Mouse (Mus musculus) MEL (cell line): Measurements from ENCODE around the gene Dcaf7. TPM values are rescaled to one million over a fixed set of nuclear protein-coding genes. Genes with fewer than 3 reads are reported as not detected.

ENCODE experiments used
- DNase-seq: peaks from one replicate; pipeline ENCODE4 v3.0.0; 2011; ENCODE audit warnings: low read depth, low spot score
- H3K27ac ChIP-seq: 2 replicates; pipeline ENCODE4 v1.5.1; 2012; ENCODE audit warnings: low read depth, mild to moderate bottlenecking, control low read depth, low read length, moderate library complexity; ENCODE audit not compliant: control insufficient read depth
- H3K27me3 ChIP-seq, 2 experiments: fragments of 150-350 bp in 1 of 2; sonication (generic) in 1 of 2; 2 replicates each; pipeline ENCODE4 v1.6.1; 2012; ENCODE audit warnings: low read length in 2 of 2, mild to moderate bottlenecking in 2 of 2, improper control_type of control experiment in 1 of 2, moderate library complexity in 1 of 2; ENCODE audit not compliant: insufficient read depth in 2 of 2, control insufficient read depth in 1 of 2
- H3K36me3 ChIP-seq, 2 experiments: 2 replicates each; pipeline ENCODE4 v1.6.1; 2012 to 2014; ENCODE audit warnings: low read length in 2 of 2, improper control_type of control experiment in 1 of 2, inconsistent platforms in 1 of 2, mild to moderate bottlenecking in 1 of 2; ENCODE audit not compliant: insufficient read depth in 2 of 2, control insufficient read depth in 1 of 2
- H3K4me1 ChIP-seq, 2 experiments: fragments of 150-350 bp in 1 of 2; sonication (generic) in 1 of 2; 2 replicates each; pipeline ENCODE4 v1.6.1; 2012; ENCODE audit warnings: low read length in 2 of 2, improper control_type of control experiment in 1 of 2, mild to moderate bottlenecking in 1 of 2; ENCODE audit not compliant: insufficient read depth in 2 of 2, control insufficient read depth in 1 of 2
- H3K4me3 ChIP-seq, 2 experiments: fragments of 150-350 bp in 1 of 2; sonication (generic) in 1 of 2; 2 replicates each; pipeline ENCODE4 v1.5.1; 2012; ENCODE audit warnings: low read depth in 2 of 2, low read length in 2 of 2, mild to moderate bottlenecking in 2 of 2, moderate library complexity in 2 of 2, control low read depth in 1 of 2, improper control_type of control experiment in 1 of 2; ENCODE audit not compliant: control insufficient read depth in 1 of 2, insufficient read depth in 1 of 2
- H3K79me2 ChIP-seq: 2 replicates; pipeline ENCODE4 v1.6.1; 2012; ENCODE audit warnings: mild to moderate bottlenecking, low read length, moderate library complexity; ENCODE audit not compliant: control insufficient read depth, poor library complexity, insufficient read depth
- H3K9ac ChIP-seq: 2 replicates; pipeline ENCODE4 v1.6.1; 2012; ENCODE audit warnings: low read depth, mild to moderate bottlenecking, control low read depth, low read length, moderate library complexity; ENCODE audit not compliant: control insufficient read depth, poor library complexity, severe bottlenecking
- H3K9me3 ChIP-seq: fragments of 150-350 bp; sonication (generic); replicated peaks from 2 replicates; pipeline ENCODE4 v1.6.1; 2012; ENCODE audit warnings: mild to moderate bottlenecking, low read length, improper control_type of control experiment, moderate library complexity; ENCODE audit not compliant: insufficient read depth
- CHD1 ChIP-seq: IDR thresholded peaks from 2 replicates; pipeline ENCODE4 v1.6.1; 2012; ENCODE audit warnings: low read depth, mild to moderate bottlenecking, inconsistent platforms, low read length, improper control_type of control experiment
- CTCF ChIP-seq, 3 experiments: IDR thresholded peaks in 2 of 3; conservative IDR thresholded peaks in 1 of 3; 2 replicates each; pipeline ENCODE4 v1.5.1; 2011 to 2012; ENCODE audit warnings: low read length in 3 of 3, low read depth in 2 of 3, mild to moderate bottlenecking in 2 of 3, improper control_type of control experiment in 1 of 3, inconsistent platforms in 1 of 3, mixed read lengths in 1 of 3, moderate library complexity in 1 of 3; ENCODE audit not compliant: control insufficient read depth in 1 of 3, insufficient read depth in 1 of 3, poor library complexity in 1 of 3, severe bottlenecking in 1 of 3
- ELF1 ChIP-seq: IDR thresholded peaks from 2 replicates; pipeline ENCODE4 v1.6.1; 2014; ENCODE audit warnings: low read depth, mild to moderate bottlenecking, inconsistent platforms, low read length, improper control_type of control experiment, moderate library complexity
- EP300 ChIP-seq, 2 experiments: IDR thresholded peaks; 2 replicates each; pipeline ENCODE4 v1.6.1; 2011; ENCODE audit warnings: improper control_type of control experiment in 2 of 2, low read length in 2 of 2, low read depth in 1 of 2, mild to moderate bottlenecking in 1 of 2
- ETS1 ChIP-seq: IDR thresholded peaks from 2 replicates; pipeline ENCODE4 v1.6.1; 2012; ENCODE audit warnings: low read depth, mild to moderate bottlenecking, inconsistent platforms, low read length, improper control_type of control experiment, moderate library complexity
- GABPA ChIP-seq: IDR thresholded peaks from 2 replicates; pipeline ENCODE4 v1.6.1; 2012; ENCODE audit warnings: low read depth, mild to moderate bottlenecking, inconsistent platforms, low read length, improper control_type of control experiment, moderate library complexity
- GATA1 ChIP-seq: IDR thresholded peaks from 2 replicates; pipeline ENCODE4 v1.6.1; 2011; ENCODE audit warnings: low read depth, low read length, improper control_type of control experiment
- HCFC1 ChIP-seq: IDR thresholded peaks from 2 replicates; pipeline ENCODE4 v1.6.1; 2012; ENCODE audit warnings: low read depth, mild to moderate bottlenecking, inconsistent platforms, low read length, improper control_type of control experiment, moderate library complexity
- KAT2A ChIP-seq: conservative IDR thresholded peaks from 2 replicates; pipeline ENCODE4 v1.6.1; 2012; ENCODE audit warnings: low read depth, low read length, improper control_type of control experiment, inconsistent platforms
- MAFK ChIP-seq: IDR thresholded peaks from 2 replicates; pipeline ENCODE4 v1.6.1; 2011; ENCODE audit warnings: low read depth, mild to moderate bottlenecking, low read length, improper control_type of control experiment, borderline replicate concordance
- MAX ChIP-seq: IDR thresholded peaks from 2 replicates; pipeline ENCODE4 v1.6.1; 2011; ENCODE audit warnings: low read length, improper control_type of control experiment
- MAZ ChIP-seq: IDR thresholded peaks from 2 replicates; pipeline ENCODE4 v1.6.1; 2012; ENCODE audit warnings: low read depth, mild to moderate bottlenecking, inconsistent platforms, low read length, improper control_type of control experiment
- MEF2A ChIP-seq: IDR thresholded peaks from 2 replicates; pipeline ENCODE4 v1.6.1; 2014; ENCODE audit warnings: low read depth, mild to moderate bottlenecking, inconsistent platforms, low read length, improper control_type of control experiment; ENCODE audit not compliant: poor library complexity, insufficient replicate concordance, severe bottlenecking; ENCODE audit errors: extremely low read depth
- MXI1 ChIP-seq: IDR thresholded peaks from 2 replicates; pipeline ENCODE4 v1.6.1; 2011; ENCODE audit warnings: mild to moderate bottlenecking, low read depth, low read length, improper control_type of control experiment
- MYB ChIP-seq: IDR thresholded peaks from 2 replicates; pipeline ENCODE4 v1.6.1; 2011; ENCODE audit warnings: mild to moderate bottlenecking, low read depth, low read length, improper control_type of control experiment
- MYC ChIP-seq: IDR thresholded peaks from 2 replicates; pipeline ENCODE4 v1.6.1; 2011; ENCODE audit warnings: low read depth, mild to moderate bottlenecking, low read length, improper control_type of control experiment, moderate library complexity
- NELFE ChIP-seq: IDR thresholded peaks from 2 replicates; pipeline ENCODE4 v1.6.1; 2011; ENCODE audit warnings: low read depth, low read length, improper control_type of control experiment
- POLR2A ChIP-seq, 2 experiments: IDR thresholded peaks; 2 replicates each; pipeline ENCODE4 v1.6.1; 2011 to 2012; ENCODE audit warnings: low read length in 2 of 2, mild to moderate bottlenecking in 2 of 2, control low read depth in 1 of 2, improper control_type of control experiment in 1 of 2, low read depth in 1 of 2, moderate library complexity in 1 of 2; ENCODE audit not compliant: control insufficient read depth in 1 of 2, insufficient read depth in 1 of 2, poor library complexity in 1 of 2
- POLR2AphosphoS2 ChIP-seq: IDR thresholded peaks from 2 replicates; pipeline ENCODE4 v1.6.1; 2011; ENCODE audit warnings: low read length, improper control_type of control experiment
- POLR2AphosphoS5 ChIP-seq: IDR thresholded peaks from 2 replicates; pipeline ENCODE4 v1.6.1; 2012; ENCODE audit warnings: low read depth, borderline replicate concordance, mild to moderate bottlenecking, inconsistent platforms, low read length, moderate library complexity, mixed read lengths
- RAD21 ChIP-seq: IDR thresholded peaks from 2 replicates; pipeline ENCODE4 v1.6.1; 2011; ENCODE audit warnings: mild to moderate bottlenecking, low read depth, low read length, improper control_type of control experiment
- RCOR1 ChIP-seq: IDR thresholded peaks from 2 replicates; pipeline ENCODE4 v1.6.1; 2012; ENCODE audit warnings: low read depth, mild to moderate bottlenecking, inconsistent platforms, low read length, improper control_type of control experiment
- SMC3 ChIP-seq: IDR thresholded peaks from 2 replicates; pipeline ENCODE4 v1.6.1; 2011; ENCODE audit warnings: low read depth, low read length, improper control_type of control experiment
- TAL1 ChIP-seq: IDR thresholded peaks from 2 replicates; pipeline ENCODE4 v1.6.1; 2012; ENCODE audit warnings: mild to moderate bottlenecking, inconsistent platforms, low read length, moderate library complexity, mixed read lengths
- TBP ChIP-seq: IDR thresholded peaks from 2 replicates; pipeline ENCODE4 v1.8.0; 2011; ENCODE audit warnings: low read depth, low read length, improper control_type of control experiment
- TCF12 ChIP-seq: IDR thresholded peaks from 2 replicates; pipeline ENCODE4 v1.6.1; 2014; ENCODE audit warnings: low read depth, mild to moderate bottlenecking, inconsistent platforms, low read length, improper control_type of control experiment, moderate library complexity
- UBTF ChIP-seq: IDR thresholded peaks from 2 replicates; pipeline ENCODE4 v1.6.1; 2012; ENCODE audit warnings: low read depth, mild to moderate bottlenecking, inconsistent platforms, low read length, improper control_type of control experiment, moderate library complexity, borderline replicate concordance; ENCODE audit not compliant: insufficient read depth
- USF1 ChIP-seq: IDR thresholded peaks from 2 replicates; pipeline ENCODE4 v1.6.1; 2014; ENCODE audit warnings: low read depth, mild to moderate bottlenecking, inconsistent platforms, low read length, improper control_type of control experiment, moderate library complexity
- ZMIZ1 ChIP-seq: IDR thresholded peaks from 2 replicates; pipeline ENCODE4 v1.6.1; 2012; ENCODE audit warnings: low read depth, mild to moderate bottlenecking, inconsistent platforms, low read length, improper control_type of control experiment, moderate library complexity
- ZNF384 ChIP-seq: IDR thresholded peaks from 2 replicates; pipeline ENCODE4 v1.6.1; 2012; ENCODE audit warnings: low read depth, mild to moderate bottlenecking, inconsistent platforms, low read length, improper control_type of control experiment
- polyA plus RNA-seq, 2 experiments: library from polyadenylated mRNA; stranded (reverse) in 1 of 2; unstranded in 1 of 2; fragments of >175 nt in 1 of 2; fragments of >200 nt in 1 of 2; gene quantifications; 2 replicates each; pipeline versions ENCODE4 v1.2.1 to v1.2.4; 2012; ENCODE audit warnings: low replicate concordance in 2 of 2, low read depth in 1 of 2; ENCODE audit not compliant: insufficient read length in 2 of 2, insufficient read depth in 1 of 2, missing spikeins in 1 of 2
- total RNA-seq: library from RNA; depleted of rRNA; stranded (reverse); fragments of 300-350 nt; gene quantifications from 2 replicates; pipeline ENCODE4 v1.2.3, GENCODE M21; 2012

Gene Dcaf7
- total and polyA plus RNA-seq, 3 experiments, result 65.5 to 88.2 (median 86.9) TPM

DNA sequence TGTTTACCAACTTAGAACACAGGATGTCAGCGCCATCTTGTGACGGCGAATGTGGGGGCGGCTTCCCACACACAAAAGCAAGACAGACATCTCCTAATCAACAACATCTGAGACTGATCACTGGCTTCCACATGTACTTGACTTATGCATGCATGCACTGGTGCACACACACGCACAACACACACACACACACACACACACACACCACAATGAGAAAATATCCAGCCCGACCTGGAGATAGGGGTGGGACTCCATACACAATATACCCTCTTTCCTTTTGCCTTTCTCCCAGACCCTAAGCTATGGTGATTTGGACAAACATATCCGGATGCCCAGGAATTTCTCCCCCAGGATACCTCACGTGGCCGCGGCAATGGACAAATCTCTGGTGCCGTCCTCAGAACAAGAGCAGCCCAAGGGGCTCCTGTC lies 3.2 kb upstream of the Dcaf7 start:
- Histone ChIP-seq H3K36me3 (peaks cover 0 to 25% of the 10 kb centered on the region in 2 experiments; a peak in 2 of 4 replicates), H3K4me1 (peaks cover 14 to 22% of the 10 kb centered on the region in 2 experiments), H3K4me3 (no peak overlapping the region), H3K9me3 (no peaks in the 10 kb centered on the region), H3K9ac (no peak overlapping the region), H3K27ac (no peak overlapping the region)
- no peak for DNase-seq
- TF ChIP-seq RCOR1 (no peak), KAT2A (no peak), ZNF384 (no peak), UBTF (no peak), ZMIZ1 (no peak), POLR2AphosphoS2 (no peak), GATA1 (no peak), CTCF (IDR thresholded peaks at IDR 0.05 in 2 of 3, conservative IDR thresholded peaks at IDR 0.05 in 1 of 3; ENCODE audit: control insufficient read depth in 1 of 3, insufficient read depth in 1 of 3, low read depth in 2 of 3, low read length in 3 of 3, poor library complexity in 1 of 3, severe bottlenecking in 1 of 3) (no peak), CHD1 (no peak), POLR2A (IDR thresholded peaks at IDR 0.05; ENCODE audit: control insufficient read depth in 1 of 2, insufficient read depth in 1 of 2, low read depth in 1 of 2, low read length in 2 of 2, poor library complexity in 1 of 2) (no peak), ETS1 (no peak), GABPA (no peak), EP300 (IDR thresholded peaks at IDR 0.05; ENCODE audit: low read depth in 1 of 2, low read length in 2 of 2) (no peak), MEF2A (no peak), MAX (no peak), MYC (no peak), MAFK (no peak), POLR2AphosphoS5 (no peak), MYB (no peak), SMC3 (no peak)
- TF ChIP-seq, all 39 proteins: peak for 0
- no peaks in the 10 kb centered on the region for H3K27me3 ChIP-seq
- peaks cover 21% of the 10 kb centered on the region for H3K79me2 ChIP-seq

- peak; percentile 90 for DNase-seq
- TF ChIP-seq TCF12, result peak; percentile 95
- TF ChIP-seq GATA1, result peak; percentile 93
- TF ChIP-seq MAFK, result 0 out of 2 replicates have a peak, but pooled peaks have one; percentile 37
- peak; percentile 84 for TF ChIP-seq MYB
- no peak for TF ChIP-seq UBTF
- TF ChIP-seq USF1, result no peak
- TF ChIP-seq KAT2A, result 0 out of 2 replicates have a peak, but pooled peaks have one; percentile 14
- peak; percentile 32; the same call in 1 of the 2 replicates for TF ChIP-seq NELFE
- peak; percentile 39 for TF ChIP-seq ELF1
- peak; percentile 53 for TF ChIP-seq HCFC1
- peak; percentile 83 for TF ChIP-seq TAL1
- 0 out of 2 replicates have a peak, but pooled peaks have one; percentile 42 for TF ChIP-seq ZMIZ1
- TF ChIP-seq POLR2AphosphoS2, result peak; percentile 61; the same call in 1 of the 2 replicates
- peak; percentile 58 for TF ChIP-seq RCOR1
- no peak for TF ChIP-seq SMC3
- TF ChIP-seq MXI1, result peak; percentile 83
- no peak for TF ChIP-seq ZNF384
- no peak for TF ChIP-seq RAD21
- peak; percentile 81 for TF ChIP-seq ETS1
- TF ChIP-seq TBP, result peak; percentile 88
- peak; percentile 56; the same call in 1 of the 2 replicates for TF ChIP-seq MAZ
- TF ChIP-seq POLR2A (IDR thresholded peaks at IDR 0.05; ENCODE audit: control insufficient read depth in 1 of 2, insufficient read depth in 1 of 2, low read depth in 1 of 2, low read length in 2 of 2, poor library complexity in 1 of 2), result no peak; a peak in 1 of 4 replicates
Observed at GRCm38 (mm10) chr11:106034986-106035385, 1.7 kb upstream of the Dcaf7 start.

More at GRCm38 (mm10) chr11:106034986-106035385, 1.7 kb upstream of the Dcaf7 start:
- Histone ChIP-seq H3K9ac (no peak overlapping the region), H3K79me2 (peaks cover 34% of the 10 kb centered on the region), H3K27me3 (no peaks in the 10 kb centered on the region), H3K36me3 (peaks cover 0 to 38% of the 10 kb centered on the region in 2 experiments; a peak in 3 of 4 replicates), H3K9me3 (no peaks in the 10 kb centered on the region), H3K27ac (peak overlapping the region; percentile 89), H3K4me1 (peaks cover 14 to 35% of the 10 kb centered on the region in 2 experiments), H3K4me3 (no peak overlapping the region)
